Mouse (Mus musculus): ENCODE measurements around the gene Xlr5a. TPM values are rescaled to one million over a fixed set of nuclear protein-coding genes. Genes with fewer than 3 reads are reported as not detected.
"Not testable (repeated sequence)": the region's sequence is repeated elsewhere in the genome, so short reads cannot be mapped to it uniquely, and the experiment has no call there.

Xlr5a gene
- polyA plus RNA-seq, 1 experiment from 2014 or later, result 0.18 TPM

DNA sequence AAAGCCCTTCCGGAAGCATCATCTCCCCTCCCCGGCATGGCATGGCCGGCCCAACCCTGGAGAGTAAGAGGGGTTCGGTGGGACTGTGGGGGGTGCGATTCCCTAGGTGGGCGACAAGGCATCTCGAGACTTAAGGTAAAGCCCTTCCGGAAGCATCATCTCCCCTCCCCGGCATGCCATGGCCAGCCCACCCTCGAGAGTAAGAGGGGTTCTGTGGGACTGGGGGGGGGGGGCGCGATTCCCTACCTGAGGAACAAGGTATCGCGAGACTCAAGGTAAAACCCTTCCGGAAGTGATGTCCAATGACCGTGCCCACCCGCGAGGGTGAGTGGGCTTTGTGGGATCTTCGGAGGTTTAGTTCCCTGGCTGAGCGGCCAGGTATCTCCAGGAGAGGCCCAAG is 144.3 kb downstream of the Xlr5a start, which contains the start of gene Xlr5b:
Gene Xlr5b (plus strand): TSS at position 301 of the 400 bp plus-strand sequence.
- DNase-seq (ENCODE audit: low spot score), result not testable (repeated sequence)

DNA sequence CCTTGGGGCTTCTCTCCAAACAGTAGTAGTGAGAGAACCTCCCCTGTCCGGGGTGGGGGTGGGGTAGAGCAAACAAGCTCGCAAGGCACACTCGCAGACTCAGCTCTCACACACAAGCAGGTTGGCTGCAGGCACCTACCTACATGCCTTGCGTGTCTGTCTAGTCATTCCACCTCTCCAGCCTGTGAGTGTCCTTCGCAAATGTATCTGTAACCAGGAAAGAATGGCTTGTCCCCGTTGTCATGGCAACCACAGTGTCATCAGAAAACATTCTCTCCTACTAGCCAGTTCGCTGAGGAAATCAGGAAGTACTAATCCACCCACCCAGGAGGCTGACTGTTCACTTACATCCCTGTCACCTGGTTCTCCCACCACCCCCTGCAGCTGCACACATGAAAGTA is 149.6 kb downstream of the Xlr5a start:
- not testable (repeated sequence) for DNase-seq (ENCODE audit: low spot score)

DNA sequence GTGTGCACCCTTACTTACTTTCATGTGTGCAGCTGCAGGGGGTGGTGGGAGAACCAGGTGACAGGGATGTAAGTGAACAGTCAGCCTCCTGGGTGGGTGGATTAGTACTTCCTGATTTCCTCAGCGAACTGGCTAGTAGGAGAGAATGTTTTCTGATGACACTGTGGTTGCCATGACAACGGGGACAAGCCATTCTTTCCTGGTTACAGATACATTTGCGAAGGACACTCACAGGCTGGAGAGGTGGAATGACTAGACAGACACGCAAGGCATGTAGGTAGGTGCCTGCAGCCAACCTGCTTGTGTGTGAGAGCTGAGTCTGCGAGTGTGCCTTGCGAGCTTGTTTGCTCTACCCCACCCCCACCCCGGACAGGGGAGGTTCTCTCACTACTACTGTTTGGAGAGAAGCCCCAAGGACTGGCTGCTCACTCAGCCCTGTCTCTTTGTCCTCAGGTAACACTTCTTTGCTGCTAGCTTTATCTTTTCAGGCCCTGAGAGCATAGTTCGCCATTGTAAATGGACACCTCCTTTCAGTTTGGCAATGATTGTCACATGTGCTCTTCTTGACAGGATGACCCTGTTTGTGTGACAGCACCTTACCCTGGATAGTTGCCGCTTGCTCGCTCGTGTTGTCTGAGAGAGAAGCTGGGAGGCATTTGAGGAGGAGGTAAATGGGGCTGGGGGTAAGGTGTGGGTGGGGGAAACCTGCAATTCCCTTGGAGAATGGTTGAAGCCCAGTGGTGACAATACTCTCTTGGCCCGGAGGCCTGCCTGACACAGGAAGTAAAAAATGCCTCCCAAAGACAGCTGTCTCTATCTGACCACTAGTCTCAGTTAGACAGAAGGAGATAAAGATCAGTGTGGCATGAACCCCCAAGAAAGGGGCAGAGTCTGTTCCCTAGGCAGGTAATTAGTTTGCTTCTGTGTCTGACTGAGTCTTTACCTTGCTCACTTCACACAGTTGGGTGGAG is 169.6 kb downstream of the Xlr5a start:
- not testable (repeated sequence) for DNase-seq (ENCODE audit: low spot score)

DNA sequence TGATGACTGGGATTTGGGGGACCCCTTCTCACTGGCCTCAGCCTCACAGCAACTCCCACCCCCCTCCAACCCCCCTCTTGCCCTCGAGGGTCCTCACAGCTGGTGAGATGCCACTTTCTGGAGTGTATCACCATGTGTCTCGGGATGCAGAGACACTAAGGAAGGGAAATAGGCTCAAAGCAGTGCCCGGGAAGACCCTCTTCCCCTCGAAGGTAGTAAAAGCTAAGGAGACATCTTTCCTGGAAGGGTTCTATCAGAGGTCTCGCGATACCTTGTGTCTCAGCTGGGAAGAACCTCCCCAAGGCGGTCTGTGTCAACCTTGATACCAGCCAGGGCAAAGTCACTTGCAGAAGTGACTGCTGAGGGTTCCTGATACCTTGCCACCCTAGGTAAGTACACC is 176.0 kb downstream of the Xlr5a start, which contains the start of gene Gm14685:
Gene Gm14685 (plus strand): TSS at position 301 of the 400 bp plus-strand sequence.
- not testable (repeated sequence) for DNase-seq (ENCODE audit: low spot score)

DNA sequence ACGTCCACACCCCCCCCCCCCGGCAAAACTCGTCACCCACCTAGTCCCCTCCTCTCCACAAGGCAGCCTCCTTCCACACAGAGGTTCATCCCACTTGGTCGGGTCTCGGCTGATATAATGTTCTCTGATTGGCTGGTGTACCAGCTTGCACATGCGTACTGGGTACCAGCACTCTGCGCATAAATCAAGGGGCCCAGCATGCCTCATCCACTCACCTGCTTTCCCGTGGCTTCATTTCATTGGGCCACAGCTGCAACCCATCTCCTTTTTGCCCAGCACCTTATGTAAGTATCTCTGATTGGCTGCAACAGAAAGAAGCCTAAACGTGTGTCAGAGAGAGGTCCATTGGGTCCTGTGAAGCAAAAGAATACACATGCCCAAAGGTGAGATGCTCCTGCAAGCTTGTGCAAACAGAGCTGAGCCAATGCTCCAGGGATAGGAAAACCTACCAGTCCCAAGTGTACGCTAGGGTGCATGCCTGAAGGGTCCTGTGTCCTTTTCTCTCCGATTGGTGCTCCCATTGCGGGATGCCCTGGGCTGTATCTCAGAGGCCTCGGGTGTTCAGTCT is 195.8 kb downstream of the Xlr5a start, which contains the start of gene Xlr3a:
Gene Xlr3a (minus strand): TSS at position 155 of the 568 bp plus-strand sequence.
- not testable (repeated sequence) for DNase-seq (ENCODE audit: low spot score)

DNA sequence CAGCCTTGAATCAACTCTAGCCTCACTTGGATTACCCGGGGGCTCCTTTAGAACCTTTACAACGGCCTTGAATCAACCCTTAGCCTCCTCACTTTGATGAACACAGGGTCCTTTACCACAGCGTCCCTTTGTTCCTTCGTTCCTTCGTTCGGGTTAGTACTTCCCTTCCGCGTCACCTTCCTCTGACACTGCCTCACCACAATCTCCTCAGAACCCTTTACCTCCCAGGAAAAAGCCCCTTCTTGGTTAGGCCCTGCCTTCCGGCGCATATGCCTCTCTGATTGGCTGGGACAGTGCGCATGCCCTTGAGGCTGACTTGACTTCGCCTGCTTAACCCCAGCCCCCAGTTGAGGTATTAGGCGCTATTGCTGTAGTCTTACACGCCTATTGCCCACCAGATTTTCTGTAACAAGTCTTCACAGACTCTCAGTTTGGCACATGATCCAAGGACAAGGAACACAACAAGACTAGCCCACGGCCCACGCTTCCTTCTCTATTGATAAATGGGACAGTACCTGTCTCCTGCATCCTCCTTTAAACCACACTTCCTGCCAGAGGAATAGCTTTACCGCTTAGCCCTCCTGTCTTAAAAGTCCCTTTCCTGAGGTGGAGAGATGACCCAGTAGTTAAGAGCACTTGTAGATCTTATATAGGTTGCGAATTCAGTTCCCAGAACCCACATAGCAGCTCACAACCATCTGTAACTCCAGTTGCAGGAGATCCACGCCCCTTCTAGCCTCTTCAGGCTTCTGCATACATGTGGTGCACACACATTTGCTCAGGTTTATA is 210.3 kb downstream of the Xlr5a start, which contains the start of gene Xlr4a:
Gene Xlr4a (minus strand): TSS at position 212 of the 789 bp plus-strand sequence.
- peak; percentile 45 for DNase-seq (ENCODE audit: low spot score)

DNA sequence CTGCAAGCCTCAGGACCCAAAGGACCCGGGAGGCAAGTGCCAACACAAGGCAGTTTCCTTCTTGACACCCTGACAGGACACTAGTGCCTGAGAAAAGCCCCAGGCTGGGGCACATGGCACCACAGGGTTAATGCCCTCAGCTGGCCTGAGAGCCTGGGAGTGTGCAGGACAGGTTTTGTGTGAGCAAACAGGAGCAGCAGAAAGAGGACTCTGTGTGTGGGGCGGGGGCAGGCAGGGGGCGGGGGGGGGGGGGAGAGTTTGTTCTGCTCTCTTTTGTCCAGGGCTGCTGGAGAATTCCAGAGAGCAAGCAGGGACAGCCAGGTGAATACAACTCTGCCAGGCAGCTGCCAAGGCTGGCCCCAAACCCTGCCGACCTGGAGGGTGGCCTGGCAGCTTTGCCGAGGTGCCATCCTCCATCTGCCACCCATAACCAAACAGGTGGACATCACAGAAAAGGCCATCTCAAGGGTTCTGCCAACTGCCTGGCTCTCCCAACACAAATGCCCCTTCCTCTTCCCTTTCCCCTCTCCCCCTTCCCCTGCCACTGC is 225.9 kb downstream of the Xlr5a start:
- not testable (repeated sequence) for DNase-seq (ENCODE audit: low spot score)

DNA sequence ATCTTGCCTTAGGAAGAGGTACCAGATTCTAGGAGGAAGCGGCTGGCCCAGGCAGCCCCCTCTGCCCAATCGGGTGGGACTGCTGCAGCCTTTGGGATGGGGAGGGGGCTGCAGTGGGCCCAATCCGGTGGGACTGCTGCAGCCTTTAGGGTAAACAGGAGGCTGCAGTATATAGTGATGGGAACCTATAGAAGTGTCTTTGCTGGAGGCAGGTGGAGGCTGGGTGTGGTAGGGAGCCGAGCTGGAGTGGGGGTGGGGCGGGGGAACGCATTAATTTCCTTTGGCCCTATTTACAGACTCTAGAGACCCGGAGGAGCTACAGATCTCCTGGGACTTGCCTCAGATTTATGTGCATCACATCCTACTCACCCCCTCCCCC is 228.4 kb downstream of the Xlr5a start, which contains the start of gene Pnma3:
Gene Pnma3 (plus strand): TSS at position 373 of the 379 bp plus-strand sequence.
- no peak for DNase-seq (ENCODE audit: low spot score)

DNA sequence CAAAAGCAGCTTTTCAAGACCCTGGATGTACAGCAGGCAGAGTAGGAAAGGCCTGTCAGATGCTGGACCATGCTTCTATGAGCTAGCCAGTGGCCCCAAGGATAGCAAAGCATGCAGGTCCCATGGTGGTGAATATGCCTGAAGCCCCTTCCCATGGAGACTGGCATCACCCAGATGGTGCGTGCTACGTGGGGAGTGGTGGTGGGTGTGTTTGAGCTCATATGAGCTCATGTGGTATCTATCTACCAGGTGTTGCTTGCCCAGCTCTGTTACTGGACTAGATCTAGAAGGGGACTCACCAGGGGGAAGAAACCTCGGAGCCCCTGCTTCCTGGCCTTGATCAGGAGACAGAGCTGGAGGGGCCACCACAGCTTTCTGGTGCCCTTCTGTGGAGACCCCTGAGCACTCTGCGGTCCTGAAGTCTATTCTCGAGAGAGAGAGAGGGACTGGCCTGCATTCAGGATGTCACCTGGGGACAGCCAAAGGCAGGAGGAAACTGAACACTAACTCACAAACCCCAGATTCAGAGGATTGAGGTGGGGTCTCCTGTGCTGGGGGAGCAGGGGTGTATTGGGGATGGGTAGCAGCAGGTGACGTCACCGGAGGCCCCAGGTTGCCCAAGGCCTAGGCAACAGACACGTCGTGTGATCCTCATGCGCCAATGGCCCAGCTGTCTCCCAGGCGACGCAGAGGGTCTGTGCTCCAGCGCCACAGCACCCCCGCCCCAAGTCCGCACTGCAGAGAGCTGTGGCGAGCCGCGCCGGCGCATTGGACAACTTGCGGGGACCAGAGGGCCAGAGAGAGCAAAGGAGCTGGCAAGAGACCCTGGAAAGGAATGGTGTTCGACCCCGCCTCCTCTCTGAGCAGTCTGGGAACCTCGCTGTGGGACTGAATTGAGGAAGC is 229.0 kb downstream of the Xlr5a start:
- no peak for DNase-seq (ENCODE audit: low spot score)

DNA sequence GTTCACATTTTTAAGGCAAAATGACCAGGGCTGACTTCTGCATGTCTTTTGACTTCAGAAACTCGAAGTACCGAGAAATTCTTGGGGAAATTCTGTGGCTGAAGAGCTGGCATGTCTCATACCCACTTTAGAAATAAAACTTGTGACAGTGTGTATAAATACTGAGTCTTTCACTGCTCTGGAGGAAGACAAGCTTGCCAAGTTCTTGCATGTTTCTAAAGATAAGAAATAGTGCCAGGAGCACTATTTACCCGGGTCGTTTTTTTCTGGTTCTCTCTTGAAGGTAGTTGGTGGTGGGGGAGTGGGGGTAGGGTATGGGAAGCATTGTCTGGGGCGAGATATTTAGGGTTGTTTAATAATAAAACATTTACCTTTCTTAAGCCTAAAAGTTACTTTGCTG is 230.5 kb downstream of the Xlr5a start:
- no peak for DNase-seq (ENCODE audit: low spot score)

DNA sequence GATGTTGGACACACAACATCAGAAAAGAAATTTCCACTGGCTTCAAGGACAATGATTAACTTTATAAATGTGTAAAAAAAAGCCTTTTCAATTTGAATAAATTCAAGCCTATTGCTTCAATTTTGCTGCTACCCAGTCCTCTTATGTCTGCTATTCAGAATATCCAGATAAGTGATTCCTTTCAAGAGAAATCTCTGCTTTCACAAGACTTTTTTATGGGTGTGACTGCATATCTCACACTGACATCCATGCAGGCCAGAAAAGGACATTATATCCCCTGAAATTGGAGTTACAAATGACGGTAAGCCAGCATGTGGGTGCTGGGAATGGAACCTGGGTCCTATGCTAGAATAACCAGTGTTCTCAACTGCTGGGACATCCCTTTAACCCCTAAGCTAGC is 231.2 kb downstream of the Xlr5a start:
- no peak for DNase-seq (ENCODE audit: low spot score)

Other genes with a start within 250 kb of the Xlr5a start
- not detected in 2 replicates for gene Pnma3, start 228.2 kb downstream of the Xlr5a start, polyA plus RNA-seq (2015; fragmentation: Nextera tagmentation; extraction: Ambion mirVana)
- gene Xlr4a, start 210.5 kb downstream of the Xlr5a start, polyA plus RNA-seq (2015; fragmentation: Nextera tagmentation; extraction: Ambion mirVana), result 76.9 and 77.7 TPM in 2 replicates
- 1.2 and 2.2 TPM in 2 replicates for gene Xlr3a, start 195.9 kb downstream of the Xlr5a start, polyA plus RNA-seq (2015; fragmentation: Nextera tagmentation; extraction: Ambion mirVana)
- 0.18 TPM in 1 of 2 replicates, not detected in the other for gene Gm14685, start 175.9 kb downstream of the Xlr5a start, polyA plus RNA-seq (2015; fragmentation: Nextera tagmentation; extraction: Ambion mirVana)
- 0.10 and 0.23 TPM in 2 replicates for gene Xlr5b, start 144.2 kb downstream of the Xlr5a start, polyA plus RNA-seq (2015; fragmentation: Nextera tagmentation; extraction: Ambion mirVana)
- gene DXBay18, start 143.5 kb downstream of the Xlr5a start, polyA plus RNA-seq (2015; fragmentation: Nextera tagmentation; extraction: Ambion mirVana), result 0.23 and 0.29 TPM in 2 replicates
- not detected in 2 replicates for gene Spin2d, start 116.0 kb downstream of the Xlr5a start, polyA plus RNA-seq (2015; fragmentation: Nextera tagmentation; extraction: Ambion mirVana)
- 0.44 and 4.8 TPM in 2 replicates for gene Xlr3b, start 100.8 kb downstream of the Xlr5a start, polyA plus RNA-seq (2015; fragmentation: Nextera tagmentation; extraction: Ambion mirVana)
- gene Xlr4b, start 78.6 kb downstream of the Xlr5a start, polyA plus RNA-seq (2015; fragmentation: Nextera tagmentation; extraction: Ambion mirVana), result 60.8 and 71.0 TPM in 2 replicates
- 19.1 and 20.4 TPM in 2 replicates for gene F8a, start 64.7 kb downstream of the Xlr5a start, polyA plus RNA-seq (2015; fragmentation: Nextera tagmentation; extraction: Ambion mirVana)
- 24.2 and 36.5 TPM in 2 replicates for gene Xlr4c, start 49.8 kb downstream of the Xlr5a start, polyA plus RNA-seq (2015; fragmentation: Nextera tagmentation; extraction: Ambion mirVana)
- not detected in 2 replicates for gene Xlr3c, start 27.6 kb downstream of the Xlr5a start, polyA plus RNA-seq (2015; fragmentation: Nextera tagmentation; extraction: Ambion mirVana)
- 0.10 TPM in 1 of 2 replicates, not detected in the other for gene Xlr5c, start within 50 bp of the Xlr5a start, polyA plus RNA-seq (2015; fragmentation: Nextera tagmentation; extraction: Ambion mirVana)
- gene Gm45015, start 43.9 kb upstream of the Xlr5a start, polyA plus RNA-seq (2015; fragmentation: Nextera tagmentation; extraction: Ambion mirVana), result not detected in 2 replicates
- 5.6 and 5.7 TPM in 2 replicates for gene Zfp275, start 49.6 kb upstream of the Xlr5a start, polyA plus RNA-seq (2015; fragmentation: Nextera tagmentation; extraction: Ambion mirVana)
- gene Gm18336, start 105.8 kb upstream of the Xlr5a start, polyA plus RNA-seq (2015; fragmentation: Nextera tagmentation; extraction: Ambion mirVana), result not detected in 2 replicates
- gene Zfp92, start 118.1 kb upstream of the Xlr5a start, polyA plus RNA-seq (2015; fragmentation: Nextera tagmentation; extraction: Ambion mirVana), result not detected in 2 replicates
- 0.50 and 0.77 TPM in 2 replicates for gene Trex2, start 142.4 kb upstream of the Xlr5a start, polyA plus RNA-seq (2015; fragmentation: Nextera tagmentation; extraction: Ambion mirVana)
- gene Haus7, start 166.1 kb upstream of the Xlr5a start, polyA plus RNA-seq (2015; fragmentation: Nextera tagmentation; extraction: Ambion mirVana), result 44.7 and 46.3 TPM in 2 replicates
- 9.5 and 12.5 TPM in 2 replicates for gene Bgn, start 190.6 kb upstream of the Xlr5a start, polyA plus RNA-seq (2015; fragmentation: Nextera tagmentation; extraction: Ambion mirVana)
- 0.03 TPM in 1 of 2 replicates, not detected in the other for gene Atp2b3, start 210.1 kb upstream of the Xlr5a start, polyA plus RNA-seq (2015; fragmentation: Nextera tagmentation; extraction: Ambion mirVana)

Data from thymus, postnatal 0 days (tissue).